Mouse (Mus musculus) liver, postnatal 0 days (tissue): ENCODE results near the gene Apol7a.

Source experiments
- CTCF ChIP-seq: sonication (generic); IDR thresholded peaks from 2 replicates; pipeline ENCODE4 v1.5.1; 2016; ENCODE audit warnings: antibody characterized with exemption, low read depth
- EP300 ChIP-seq: IDR thresholded peaks from 2 replicates; pipeline ENCODE4 v1.6.1; 2016; ENCODE audit warnings: antibody characterized with exemption, low read depth, mild to moderate bottlenecking

DNA sequence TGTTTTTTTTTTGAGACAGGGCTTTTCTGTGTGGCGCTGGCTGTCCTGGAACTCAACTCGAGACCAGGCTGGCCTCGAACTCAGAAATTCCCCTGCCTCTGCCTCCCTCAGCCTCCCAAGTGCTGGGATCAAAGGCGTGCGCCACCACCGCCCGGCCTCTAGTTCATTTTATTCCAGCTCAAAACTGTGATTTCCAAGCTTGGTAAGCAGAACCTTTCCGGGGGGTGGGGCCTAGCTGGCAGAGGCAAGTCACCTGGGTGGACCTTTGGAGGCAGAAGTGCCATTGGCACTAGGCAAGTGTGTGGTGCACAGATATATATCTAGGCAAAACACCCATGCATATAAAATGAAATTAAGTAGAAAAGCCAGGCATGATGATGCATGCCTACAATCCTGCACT, 31.4 kb downstream of the Apol7a start:
- TF ChIP-seq CTCF (no peak), EP300 (no peak)
